Mouse (Mus musculus): ENCODE data around the gene Coro2a.

GRCm38 (mm10) chr4:46590810-46591209, 11.2 kb downstream of the Coro2a start:
- TF ChIP-seq CTCF (IDR thresholded peaks at IDR 0.05; ENCODE audit: insufficient read depth, low read length), result no peak
- TF ChIP-seq POLR2A (IDR thresholded peaks at IDR 0.05; ENCODE audit: borderline replicate concordance, extremely low read depth, low read depth, low read length), result no peak

Measured in lung, adult 2 months (tissue).